ENCODE assay signal across 20 mouse cellular contexts in genomic region chr2:120496511-120496910, GRCm38 (mm10). TPM values are rescaled to one million over a fixed set of nuclear protein-coding genes. Genes with fewer than 3 reads are reported as not detected.
DNase-seq lines count a peak whose midpoint lies in the region; ATAC-seq lines count a peak whose summit lies in the region.
"Had no signal": no experiment of that assay in that cellular context is flagged by ENCODE, and none has a peak within 500 bp of the region (broad histone marks: within the 10 kb centered on the region; RNA-seq: fewer than 3 reads in every experiment).

No protein-coding gene starts in this region.

- H3K4me1 ChIP-seq in heart, embryonic 13.5 days, result peaks cover 37% of the 10 kb centered on the region
- H3K4me1 ChIP-seq in hindbrain, embryonic 10.5 days (replicated peaks), result peaks cover 16% of the 10 kb centered on the region

- no peak for ATAC-seq in heart, embryonic 13.5 days (ENCODE audit: extremely low read depth, insufficient number of reproducible peaks, low FRiP score, low TSS enrichment)
- ATAC-seq: intestine, embryonic 16.5 days had no signal

- 53% methylated on average over 3 of the region's 3 CpGs for WGBS in heart, embryonic 13.5 days
- 83% methylated on average over 3 of the region's 3 CpGs for WGBS in hindbrain, embryonic 10.5 days

- DNase-seq in heart, adult 18-20 months, result no peak
- peak; percentile 20 for DNase-seq in NIH3T3 (ENCODE audit: low read depth)
- DNase-seq in layer of hippocampus, adult 18-20 months (ENCODE audit: low spot score in 2 of 2), result peak; percentile 38 to 83
- DNase-seq in right cerebral cortex, postnatal 10 days (ENCODE audit: low spot score in 2 of 2), result peak; percentile 77 to 90
- DNase-seq in embryo, embryonic 11 days, result no peak
- no peak for DNase-seq in hindbrain, embryonic 10.5 days (ENCODE audit: low spot score)
- no peak for DNase-seq in adrenal gland, adult (ENCODE audit: inconsistent age in 2 of 2, low spot score in 1 of 2)
- DNase-seq: adrenal gland, adult 2 months; B cell, adult 2 months; cerebellum, adult 2 months; kidney, postnatal 10 days; liver, embryonic 13.5 days; lung, postnatal 10 days; spleen, adult 18-20 months; thymus, postnatal 25 days had no signal

- 0 out of 2 replicates have a peak overlapping the region, but pooled peaks have one; percentile 10 for H3K9ac ChIP-seq in heart, embryonic 13.5 days
- H3K9ac ChIP-seq: forebrain, embryonic 12.5 days; hindbrain, embryonic 13.5 days; liver, embryonic 13.5 days; neural tube, embryonic 13.5 days had no signal

- H3K27me3 ChIP-seq in heart, embryonic 13.5 days (replicated peaks), result no peaks in the 10 kb centered on the region
- no peaks in the 10 kb centered on the region for H3K27me3 ChIP-seq in hindbrain, embryonic 10.5 days (ENCODE audit: insufficient read depth, poor library complexity, severe bottlenecking)
- H3K27me3 ChIP-seq: forebrain, embryonic 12.5 days; hindbrain, embryonic 13.5 days; liver, embryonic 13.5 days; neural tube, embryonic 13.5 days had no signal

- no peak overlapping the region for H3K4me3 ChIP-seq in heart, embryonic 13.5 days
- H3K4me3 ChIP-seq in hindbrain, embryonic 10.5 days, result no peak overlapping the region
- H3K4me3 ChIP-seq: forebrain, embryonic 12.5 days; hindbrain, embryonic 13.5 days; liver, embryonic 13.5 days; neural tube, embryonic 13.5 days had no signal

- no peak overlapping the region for H3K4me2 ChIP-seq in heart, embryonic 13.5 days
- H3K4me2 ChIP-seq: forebrain, embryonic 12.5 days; hindbrain, embryonic 13.5 days; liver, embryonic 13.5 days; neural tube, embryonic 13.5 days had no signal

- H3K27ac ChIP-seq in heart, embryonic 13.5 days (replicated peaks), result 0 out of 2 replicates have a peak overlapping the region, but pooled peaks have one; percentile 12
- H3K27ac ChIP-seq in hindbrain, embryonic 10.5 days, result no peak overlapping the region
- H3K27ac ChIP-seq: forebrain, embryonic 12.5 days; hindbrain, embryonic 13.5 days; liver, embryonic 13.5 days; neural tube, embryonic 13.5 days had no signal

- no peaks in the 10 kb centered on the region for H3K9me3 ChIP-seq in heart, embryonic 13.5 days
- no peaks in the 10 kb centered on the region for H3K9me3 ChIP-seq in hindbrain, embryonic 10.5 days
- H3K9me3 ChIP-seq: forebrain, embryonic 12.5 days; hindbrain, embryonic 13.5 days; liver, embryonic 13.5 days; neural tube, embryonic 13.5 days had no signal

- no peaks in the 10 kb centered on the region for H3K36me3 ChIP-seq in heart, embryonic 13.5 days
- no peaks in the 10 kb centered on the region for H3K36me3 ChIP-seq in hindbrain, embryonic 10.5 days
- H3K36me3 ChIP-seq: forebrain, embryonic 12.5 days; hindbrain, embryonic 13.5 days; liver, embryonic 13.5 days; neural tube, embryonic 13.5 days had no signal

RNA-seq across cellular contexts. Expression of gene Capn3, which starts 40.7 kb away (rescaled TPM):
- 3.4 and 3.9 TPM in 2 replicates for polyA plus RNA-seq in heart, embryonic 13.5 days (2015; fragmentation: Nextera tagmentation; extraction: Ambion mirVana)
- total RNA-seq in heart, adult 18-20 months (2021), result 1 to 10 TPM; 2.8 to 2.9 TPM
- total RNA-seq in layer of hippocampus, adult 18-20 months (2021), result 10 to 100 TPM; 15.6 to 16.9 TPM
- polyA plus RNA-seq in hindbrain, embryonic 10.5 days (2016; fragmentation: Nextera tagmentation; extraction: Ambion mirVana), result 1.6 and 2.6 TPM in 2 replicates

Comparison
In these comparisons a context has a peak if more than half of its experiments do, and no peak if none do; other contexts are left out.
1. DNase-seq: peak in NIH3T3 (single experiment), layer of hippocampus, adult 18-20 months (2 of 2) and right cerebral cortex, postnatal 10 days (2 of 2); none in heart, adult 18-20 months (0 of 2), embryo, embryonic 11 days (single experiment), hindbrain, embryonic 10.5 days (single experiment) and adrenal gland, adult (0 of 2).
2. RNA of gene Capn3, which starts 40.7 kb away (total RNA-seq): 15.6 to 16.9 TPM in layer of hippocampus, adult 18-20 months; 2.8 to 2.9 TPM in heart, adult 18-20 months; every median in the first group is over 4 times any median in the second.